Mouse (Mus musculus) adrenal gland, postnatal 25 days (tissue): Measurements from ENCODE around the gene 9330159F19Rik. TPM values are rescaled to one million over a fixed set of nuclear protein-coding genes. Genes with fewer than 3 reads are reported as not detected.

Experiments used
- DNase-seq: peaks from one replicate; pipeline ENCODE4 v3.0.0; 2021; ENCODE audit warnings: mixed read lengths
- long read RNA-seq: library from polyadenylated mRNA; stranded (forward); transcript quantifications from one replicate; pipeline ENCODE4 v2.0.0, GENCODE M21; 2021
- total RNA-seq: library from RNA; stranded (reverse); gene quantifications from 2 replicates; pipeline ENCODE4 v1.2.3, GENCODE M21; 2021

Gene 9330159F19Rik
- 3.4 and 4.0 TPM in 2 replicates for total RNA-seq
- long read RNA-seq = 0 reads

DNA sequence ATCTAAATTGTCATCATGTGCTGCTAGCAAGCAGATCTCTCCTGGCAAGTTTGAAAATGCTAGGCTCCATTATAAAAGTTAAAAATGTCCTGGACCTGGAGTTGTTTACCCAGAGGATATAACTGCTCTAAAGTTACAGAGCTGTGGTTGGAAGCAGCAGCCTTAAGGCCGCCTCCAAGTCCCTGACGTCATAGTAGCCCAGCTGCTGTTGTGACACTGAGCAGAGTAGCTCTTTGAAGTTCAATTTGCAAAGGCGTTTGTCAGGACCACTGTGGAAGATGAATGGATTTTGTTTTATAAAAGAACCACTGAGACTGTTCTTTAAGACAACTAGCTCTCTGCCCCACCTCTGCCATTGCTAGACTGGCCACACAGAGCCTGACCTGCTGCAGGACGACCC lies at the start of gene 9330159F19Rik:
Gene 9330159F19Rik (plus strand): TSS at position 154 of the 400 bp plus-strand sequence.
- no peak for DNase-seq

DNA sequence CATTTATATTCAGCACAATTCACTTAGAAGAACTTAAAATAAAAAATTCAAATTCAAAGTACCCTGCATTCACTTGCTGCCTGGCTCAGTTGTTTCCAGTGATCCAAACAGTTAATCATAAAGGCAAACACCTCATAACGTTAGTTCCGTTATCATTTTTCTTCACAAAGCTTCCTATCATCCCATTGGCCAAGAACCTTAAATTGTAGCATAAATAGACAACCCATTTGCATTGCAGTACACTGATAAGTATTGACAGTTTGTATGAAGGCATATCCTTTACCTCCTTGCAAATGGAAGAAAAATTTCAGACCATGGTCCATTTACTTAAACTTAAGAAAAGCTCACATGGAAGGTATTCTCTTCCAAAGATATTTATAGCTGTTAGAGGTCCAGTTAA lies 49.7 kb upstream of the 9330159F19Rik start:
- DNase-seq = no peak

DNA sequence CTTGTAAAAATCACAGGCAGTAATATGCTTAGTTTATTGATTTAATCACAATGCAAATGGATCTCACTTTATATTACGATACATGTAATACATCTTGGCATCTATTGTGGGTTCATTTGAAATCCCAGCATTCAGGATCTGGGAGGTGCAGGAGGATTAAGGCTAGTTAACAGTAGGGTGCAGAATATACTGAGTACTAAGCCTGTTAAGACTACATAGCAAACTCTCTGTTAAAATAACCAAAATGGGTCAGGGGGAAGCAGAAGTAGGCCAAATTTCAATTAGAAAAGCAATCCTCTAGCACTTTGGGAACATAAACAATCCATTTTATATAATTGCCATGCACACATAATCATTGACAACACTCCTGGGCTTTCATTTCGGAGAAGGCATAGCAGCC lies 37.6 kb upstream of the 9330159F19Rik start:
- no peak for DNase-seq

DNA sequence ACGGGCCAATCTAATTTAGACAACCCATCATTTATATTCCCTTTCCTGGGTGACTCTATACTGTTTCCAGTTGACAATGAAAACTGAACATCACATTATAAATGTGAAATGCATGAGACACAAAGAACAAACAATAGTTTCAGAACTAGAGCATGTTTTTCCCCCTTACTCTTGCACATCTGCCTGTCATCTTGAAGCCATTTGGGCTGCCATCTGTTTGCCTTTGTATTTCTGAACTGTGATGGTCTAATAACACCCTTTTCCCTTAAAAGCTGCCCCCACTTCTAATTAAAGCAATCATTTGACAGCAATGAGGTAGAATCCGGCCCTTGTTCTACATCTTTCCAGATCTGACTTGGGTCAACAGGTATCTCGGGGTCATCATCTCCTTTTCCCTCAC lies 35.8 kb upstream of the 9330159F19Rik start:
- no peak for DNase-seq

DNA sequence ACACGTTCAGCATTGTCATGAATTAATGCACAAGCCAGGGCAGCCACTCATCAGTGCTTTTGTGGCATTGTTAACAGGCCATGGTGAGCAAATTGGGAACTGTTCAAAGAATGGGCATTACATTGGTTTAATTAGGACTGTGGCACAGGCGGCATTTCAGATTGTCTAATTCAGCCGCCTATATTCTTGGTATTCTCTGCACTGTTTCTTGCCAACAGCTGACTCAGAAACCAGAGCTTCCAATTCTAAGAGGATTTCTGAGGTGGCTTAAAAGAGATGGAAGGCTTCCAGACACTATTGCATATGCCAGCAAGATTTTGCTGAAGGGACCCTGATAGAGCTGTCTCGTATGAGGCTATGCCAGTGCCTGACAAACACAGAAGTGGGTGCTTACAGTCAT lies 34.5 kb upstream of the 9330159F19Rik start:
- DNase-seq = no peak

DNA sequence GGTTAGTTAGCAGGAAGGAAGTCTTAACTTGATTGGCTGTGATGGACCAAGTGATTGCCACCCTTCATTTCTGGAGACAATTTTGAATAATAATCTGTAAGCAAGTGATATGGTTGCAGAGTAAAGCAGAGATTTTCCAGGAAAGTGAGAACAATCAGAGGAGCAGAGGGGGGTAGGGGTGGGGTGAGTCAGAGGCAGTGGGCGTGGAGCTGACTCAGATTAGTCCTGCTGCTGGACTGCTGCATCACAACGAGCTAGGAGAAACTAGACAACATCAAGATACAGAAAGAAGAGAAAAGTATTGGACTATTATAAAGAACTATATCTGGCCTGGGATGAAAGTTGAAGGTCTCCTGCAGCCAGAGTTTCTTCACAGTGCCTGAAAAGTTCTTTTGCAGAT lies 33.4 kb upstream of the 9330159F19Rik start:
- peak; percentile 32 for DNase-seq

DNA sequence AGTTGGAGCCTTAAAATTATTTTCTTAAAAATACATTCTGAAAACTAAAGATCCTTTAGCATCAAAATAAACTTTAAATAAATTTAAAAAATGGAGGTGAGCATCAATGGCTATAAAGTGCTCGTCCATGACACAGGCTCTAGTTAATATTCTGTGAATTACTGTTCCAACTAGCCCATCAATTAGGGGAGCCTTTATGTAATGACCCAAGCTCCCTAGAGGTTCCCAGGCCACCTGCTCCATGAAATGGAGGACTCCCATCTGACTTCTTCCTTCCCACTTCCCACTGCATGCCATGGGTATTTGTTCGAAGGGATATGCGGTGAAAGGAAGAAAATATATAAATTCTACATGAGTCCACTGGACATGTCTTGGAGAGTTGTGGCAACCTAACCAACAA lies 31.2 kb upstream of the 9330159F19Rik start:
- no peak for DNase-seq

DNA sequence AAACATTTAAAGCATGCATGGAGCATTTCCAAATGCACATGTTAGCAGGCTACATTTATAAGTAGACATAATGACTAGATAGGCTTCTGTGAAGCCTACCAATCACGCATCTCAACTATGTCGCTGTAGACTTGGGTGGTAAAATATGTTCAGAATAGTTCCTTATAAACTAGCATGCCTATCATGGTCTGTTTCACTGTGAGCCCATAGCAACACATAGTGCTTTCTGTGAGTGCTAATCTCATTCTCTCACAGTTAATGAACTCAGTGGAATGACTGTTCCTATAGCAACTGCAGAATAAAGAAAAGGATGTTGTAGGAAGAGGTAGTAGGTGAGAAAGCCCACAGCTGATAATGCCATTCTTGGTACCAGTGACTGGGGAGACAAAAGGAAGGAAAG lies 30.4 kb upstream of the 9330159F19Rik start:
- no peak for DNase-seq

DNA sequence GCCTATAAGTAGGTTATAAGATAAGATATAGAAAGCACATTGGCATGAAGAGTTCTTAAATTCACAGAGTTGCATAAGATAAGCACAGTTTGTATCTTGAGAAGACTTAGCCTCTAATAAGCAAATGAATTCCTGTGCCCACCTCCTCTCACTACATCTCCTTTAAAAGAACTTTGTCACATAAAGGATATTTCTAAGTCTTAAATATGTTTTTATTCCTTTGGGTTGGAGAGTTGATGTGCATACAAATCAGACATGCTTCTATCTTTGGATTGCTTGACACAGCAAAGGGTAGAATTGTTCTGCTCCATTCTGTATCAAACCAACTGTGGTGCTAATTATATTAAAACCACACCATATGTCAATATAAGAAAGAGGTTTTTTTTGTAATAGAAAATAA lies 17.6 kb upstream of the 9330159F19Rik start:
- DNase-seq = no peak

DNA sequence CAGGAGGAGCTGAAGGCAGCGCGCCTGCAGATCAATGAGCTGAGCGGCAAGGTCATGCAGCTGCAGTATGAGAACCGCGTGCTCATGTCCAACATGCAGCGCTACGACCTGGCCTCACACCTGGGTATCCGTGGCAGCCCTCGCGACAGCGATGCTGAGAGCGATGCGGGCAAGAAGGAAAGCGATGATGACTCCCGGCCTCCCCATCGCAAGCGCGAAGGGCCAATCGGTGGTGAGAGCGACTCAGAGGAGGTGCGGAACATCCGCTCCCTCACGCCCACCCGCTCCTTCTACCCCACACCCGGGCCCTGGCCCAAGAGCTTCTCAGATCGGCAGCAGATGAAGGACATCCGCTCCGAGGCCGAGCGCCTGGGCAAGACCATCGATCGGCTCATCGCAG lies 14.6 kb upstream of the 9330159F19Rik start:
- DNase-seq = peak; percentile 1

DNA sequence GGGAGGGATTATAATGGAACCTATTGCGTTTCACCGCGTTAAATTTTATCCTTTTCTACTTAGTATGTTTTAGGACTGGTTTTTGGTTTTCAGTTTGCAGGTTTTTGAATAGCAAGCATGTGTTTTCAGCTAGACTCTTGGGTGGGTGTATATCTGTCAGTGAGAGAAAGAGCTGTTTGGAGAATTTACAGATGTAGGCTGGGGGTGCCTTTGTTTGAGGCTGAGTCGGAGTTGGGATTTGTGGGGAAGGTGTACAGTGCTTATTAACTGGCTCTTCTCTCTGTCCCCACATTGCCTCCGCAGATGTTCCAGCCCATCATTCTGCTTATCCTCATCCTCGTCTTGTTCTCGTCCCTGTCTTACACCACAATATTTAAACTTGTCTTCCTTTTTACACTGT lies 12.8 kb upstream of the 9330159F19Rik start, which contains the start of gene Gm49353:
Gene Gm49353 (plus strand): TSS at position 313 of the 400 bp plus-strand sequence.
- DNase-seq = no peak

DNA sequence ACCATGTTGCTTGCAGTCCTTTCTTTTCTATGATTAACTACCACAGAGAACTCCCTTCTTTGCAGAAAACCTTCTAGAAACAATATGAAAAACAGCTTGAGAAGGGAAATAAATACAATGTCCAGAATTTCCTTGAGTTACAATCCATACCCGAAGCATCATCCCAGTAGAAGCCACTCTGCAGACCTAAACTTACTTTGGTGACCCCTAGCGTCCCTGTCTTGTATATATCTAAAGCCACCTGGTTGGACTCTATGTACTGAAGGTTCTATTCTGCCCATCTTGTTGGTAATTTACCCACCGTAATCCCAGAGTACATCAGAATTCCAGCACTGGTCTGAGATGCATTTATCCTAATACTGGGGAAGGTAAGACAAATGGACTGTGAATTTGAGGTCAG lies 11.6 kb upstream of the 9330159F19Rik start:
- DNase-seq = no peak

DNA sequence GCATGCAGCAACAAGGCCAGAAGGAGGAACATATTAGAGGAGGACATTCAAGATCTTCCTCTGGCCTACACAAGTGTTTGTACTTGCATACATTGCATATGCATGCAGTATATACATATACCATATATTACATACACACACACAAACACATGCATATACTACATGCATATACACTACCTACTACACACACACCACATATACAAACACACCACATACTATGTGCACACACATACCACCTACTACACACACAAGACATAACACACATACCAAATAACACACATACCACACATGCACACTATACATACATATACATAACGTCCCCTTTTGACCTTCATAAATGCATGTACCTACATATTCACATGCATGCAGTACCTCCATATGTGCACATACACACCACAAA lies 10.8 kb upstream of the 9330159F19Rik start:
- DNase-seq = no peak

DNA sequence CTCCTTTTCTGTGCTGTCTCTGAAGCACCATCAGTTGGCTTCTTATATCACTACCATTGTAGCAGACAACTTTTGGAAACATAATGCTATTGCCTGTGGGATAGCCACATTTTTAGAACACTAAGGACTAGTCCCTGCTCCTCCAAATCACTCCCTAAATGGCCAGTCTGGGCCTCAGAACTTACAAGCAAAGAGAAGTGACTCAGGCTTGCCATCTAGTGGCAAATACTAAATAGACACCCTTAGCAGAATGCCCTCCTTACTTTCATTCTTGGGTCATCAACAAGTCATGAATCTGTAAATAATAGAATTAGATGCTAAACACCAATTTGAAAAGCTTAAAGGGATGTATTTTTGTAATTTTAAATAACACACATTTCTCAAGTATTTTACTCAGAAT lies 4.7 kb upstream of the 9330159F19Rik start:
- DNase-seq = no peak

DNA sequence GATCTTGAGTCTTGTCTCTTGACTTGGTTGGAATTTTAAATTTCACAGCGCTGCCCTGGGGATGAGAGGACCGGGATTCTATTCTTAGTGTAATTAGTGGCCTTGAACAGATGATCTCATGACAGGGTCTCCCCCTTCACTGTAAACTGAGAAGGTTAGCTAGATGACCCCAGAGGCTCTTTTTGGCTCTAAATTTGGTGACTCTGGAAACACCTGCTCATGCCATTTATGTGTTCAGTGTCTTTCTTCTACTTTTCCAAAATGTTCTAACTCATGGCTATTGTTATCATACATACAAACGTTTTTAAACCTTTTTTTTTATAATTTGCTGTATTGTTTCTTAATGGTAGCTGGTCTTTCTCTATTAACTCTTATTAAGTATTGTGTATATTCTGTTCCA lies 2.7 kb upstream of the 9330159F19Rik start:
- DNase-seq = no peak

DNA sequence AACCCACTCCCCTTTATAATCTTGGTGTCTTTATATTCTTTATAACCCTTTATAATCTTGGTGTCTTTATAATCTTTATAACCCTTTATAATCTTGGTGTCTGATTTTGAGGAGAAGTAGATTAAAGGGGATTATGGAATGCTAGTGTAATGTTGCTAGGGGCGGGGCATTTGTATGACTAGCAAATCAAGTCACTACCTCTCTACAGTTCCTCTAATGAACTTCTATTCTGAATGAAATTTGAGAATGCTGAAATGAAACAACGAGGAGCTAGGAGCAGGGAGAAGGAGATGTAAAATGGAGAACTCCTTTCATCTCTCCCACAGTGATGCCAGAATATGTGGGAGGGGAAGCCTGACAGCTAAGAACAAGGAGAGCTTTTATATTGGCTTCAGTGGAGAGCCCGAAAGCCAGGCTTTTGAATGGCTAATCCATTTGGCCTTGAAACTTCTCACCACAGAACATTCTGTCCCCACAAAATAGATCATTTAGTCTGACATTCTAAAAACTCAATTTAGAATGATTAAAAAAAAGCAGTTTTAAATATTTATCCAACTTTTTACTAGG lies 2.2 kb downstream of the 9330159F19Rik start:
- no peak for DNase-seq

DNA sequence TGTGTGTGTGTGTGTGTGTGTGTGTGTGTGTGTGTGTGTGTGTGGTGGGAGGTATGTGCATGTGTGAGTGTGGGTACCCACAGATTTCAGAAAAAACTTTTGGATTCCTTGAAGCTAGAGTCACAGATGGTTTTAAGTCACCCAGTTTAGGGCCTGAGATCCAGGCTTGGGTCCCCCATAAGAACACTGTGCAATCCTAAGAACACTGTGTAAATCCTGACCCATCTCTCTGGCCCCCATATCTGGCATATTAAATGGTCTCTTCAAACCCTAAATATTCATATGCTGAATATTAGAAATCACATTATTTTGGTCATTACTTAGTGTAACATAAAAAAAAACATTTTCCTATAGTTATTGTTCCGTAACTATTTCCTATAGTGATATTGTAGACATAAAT lies 5.6 kb downstream of the 9330159F19Rik start:
- no peak for DNase-seq

DNA sequence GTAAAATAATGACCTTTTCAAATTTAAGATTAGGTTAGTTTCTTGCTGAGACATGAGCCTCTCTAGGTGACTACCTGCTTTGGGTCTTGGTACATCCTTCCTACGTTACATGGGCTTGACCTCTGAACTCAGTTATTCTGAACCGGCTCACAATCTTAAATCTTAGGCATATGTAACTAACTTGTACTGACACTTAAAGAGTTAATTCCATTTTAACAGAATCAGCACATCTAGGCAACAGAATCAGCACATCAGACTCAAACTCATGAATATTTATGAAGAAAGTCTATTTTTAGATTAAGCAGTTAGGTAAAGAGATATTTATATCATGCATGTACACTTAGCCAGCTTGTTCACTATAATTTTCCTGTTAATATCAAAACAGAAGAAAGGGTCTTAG lies 6.0 kb downstream of the 9330159F19Rik start:
- no peak for DNase-seq

DNA sequence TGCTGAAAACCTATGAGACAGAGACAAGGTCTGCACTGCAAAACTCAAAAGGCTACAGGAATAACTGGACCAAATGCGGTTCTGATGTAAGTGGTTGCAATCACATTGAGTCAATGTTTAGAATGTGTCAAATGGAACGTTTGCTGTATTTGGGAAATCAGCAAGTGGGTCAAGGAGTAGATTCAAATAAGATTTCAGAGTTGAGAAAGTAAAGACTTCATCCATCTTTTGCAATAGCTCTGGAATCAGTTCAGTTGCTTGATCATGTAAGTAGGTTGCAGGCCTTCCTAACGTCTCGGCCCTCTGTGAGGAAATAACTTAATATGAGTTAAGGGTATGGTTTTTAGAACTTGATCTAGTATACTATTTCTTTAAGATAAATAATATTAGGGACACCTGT lies 13.9 kb downstream of the 9330159F19Rik start:
- no peak for DNase-seq

DNA sequence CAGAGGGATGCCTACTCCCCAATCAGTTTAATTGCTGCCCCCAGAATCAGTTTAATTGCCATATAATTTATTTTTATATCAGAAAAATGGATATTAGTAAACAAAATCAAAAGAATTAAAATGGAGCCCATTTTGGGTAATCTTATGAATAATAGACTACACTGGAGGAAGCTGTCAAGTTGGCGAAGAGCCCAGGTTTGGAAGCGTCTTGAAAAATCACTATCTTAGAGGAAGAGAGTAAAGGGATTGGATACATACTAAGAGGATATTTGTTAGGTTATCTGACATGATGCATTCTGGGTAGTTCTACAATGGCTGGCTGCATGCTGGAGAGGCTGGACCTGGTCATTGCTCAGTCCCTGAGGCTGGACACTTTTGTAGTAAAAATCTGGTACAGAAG lies 19.8 kb downstream of the 9330159F19Rik start:
- no peak for DNase-seq

Other genes with a start within 250 kb of the 9330159F19Rik start
- not detected in 2 replicates for gene 2310057J18Rik, start 225.3 kb upstream of the 9330159F19Rik start, total RNA-seq
- 5.9 and 6.0 TPM in 2 replicates for gene Soga3, start 67.8 kb upstream of the 9330159F19Rik start, total RNA-seq
- gene Gm49353, start 12.7 kb upstream of the 9330159F19Rik start, total RNA-seq = not detected in 2 replicates
- gene Echdc1, start 101.6 kb downstream of the 9330159F19Rik start, total RNA-seq = 77.4 and 90.5 TPM in 2 replicates
- 51.1 and 55.6 TPM in 2 replicates for gene Rnf146, start 150.8 kb downstream of the 9330159F19Rik start, total RNA-seq